Mouse (Mus musculus): ENCODE results near the gene Snx22. TPM values are rescaled to one million over a fixed set of nuclear protein-coding genes. Genes with fewer than 3 reads are reported as not detected.

Snx22 gene
- polyA plus RNA-seq, 1 experiment from 2014 or later: 6.9 TPM

DNA sequence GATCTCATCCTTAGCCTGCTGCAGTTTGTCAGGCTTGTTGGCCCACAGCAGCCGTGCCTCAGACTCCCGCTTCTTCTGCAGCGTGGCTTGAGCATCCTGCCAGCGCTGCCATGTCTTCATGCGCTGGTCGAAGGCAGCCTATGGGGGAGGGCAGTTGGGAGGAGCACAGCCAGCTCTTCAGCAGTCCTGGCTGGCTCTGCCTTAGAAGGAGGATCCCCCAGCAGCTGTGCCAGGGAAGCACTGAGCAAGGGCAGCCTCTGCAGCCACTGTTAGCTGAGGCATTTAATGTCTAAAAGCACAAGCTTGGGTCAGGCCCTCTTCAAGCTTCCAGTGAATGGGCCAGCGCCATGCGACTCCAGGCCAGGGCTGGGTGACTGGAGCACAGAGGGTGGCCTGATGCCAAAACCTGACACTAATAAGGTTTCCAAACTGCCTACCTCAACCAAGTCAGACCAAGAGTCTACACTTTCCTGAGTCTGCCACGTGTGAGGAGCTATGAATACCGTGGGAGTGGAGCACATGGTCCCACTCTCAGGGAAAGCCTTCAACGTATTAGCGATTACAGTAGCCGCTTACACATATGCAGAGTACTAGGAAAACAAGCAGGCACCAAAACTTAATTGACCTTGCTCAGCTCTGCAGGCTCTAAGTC, 21.2 kb upstream of the Snx22 start:
- no peak overlapping the region for H3K27ac ChIP-seq
- no peak overlapping the region for H3K4me2 ChIP-seq
- no peak for ATAC-seq (ENCODE audit: low FRiP score)
- H3K9me3 ChIP-seq: no peaks in the 10 kb centered on the region
- H3K4me3 ChIP-seq: no peak overlapping the region
- peaks cover 96% of the 10 kb centered on the region for H3K36me3 ChIP-seq
- no peak overlapping the region for H3K9ac ChIP-seq
- WGBS: 89% methylated on average over 13 of the region's 13 CpGs
- no peaks in the 10 kb centered on the region for H3K27me3 ChIP-seq
- H3K4me1 ChIP-seq (replicated peaks): no peaks in the 10 kb centered on the region

DNA sequence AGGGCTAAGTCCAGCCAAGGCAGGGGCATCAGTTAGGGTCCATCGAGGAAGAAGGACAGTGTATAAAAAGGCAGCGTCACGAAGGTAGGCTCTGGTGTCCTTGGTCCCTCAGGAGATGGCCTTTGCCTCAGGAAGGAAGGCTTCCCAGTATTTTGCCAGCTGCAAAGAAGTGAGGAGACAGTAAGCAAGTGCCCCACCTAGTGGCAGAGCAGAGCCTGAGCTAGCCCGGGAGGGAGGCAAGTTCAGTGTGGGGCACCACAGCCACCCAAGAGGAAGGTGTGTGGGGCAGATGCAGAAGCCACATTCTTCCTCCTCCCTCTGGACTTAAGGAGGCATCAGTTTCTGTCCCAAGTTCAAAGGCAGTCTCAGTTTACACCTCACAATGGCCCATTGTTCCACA, 18.9 kb upstream of the Snx22 start:
- 48% methylated on average over 4 of the region's 4 CpGs for WGBS
- H3K4me3 ChIP-seq: no peak overlapping the region

DNA sequence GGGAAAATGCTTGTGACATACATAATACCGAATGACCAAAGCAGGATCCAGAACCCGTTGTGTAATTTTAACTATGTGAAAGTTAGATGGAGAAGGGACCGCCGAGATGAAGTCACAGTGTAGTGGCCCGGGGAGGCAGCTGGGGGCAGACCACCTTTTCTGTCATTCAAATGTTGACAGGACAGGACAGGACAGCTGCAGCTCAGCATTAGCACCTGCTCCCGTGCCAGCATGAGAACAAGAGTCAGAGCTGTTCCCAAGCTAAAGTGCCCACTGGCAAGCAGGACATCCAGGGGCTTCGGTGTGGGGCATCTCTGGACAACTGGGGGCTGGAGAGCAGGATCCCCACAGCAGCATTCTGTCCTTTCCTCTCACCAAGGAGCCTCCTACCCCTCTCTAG, 17.5 kb upstream of the Snx22 start:
- no peak overlapping the region for H3K27ac ChIP-seq
- H3K9me3 ChIP-seq: no peaks in the 10 kb centered on the region
- H3K4me2 ChIP-seq: no peak overlapping the region
- no peaks in the 10 kb centered on the region for H3K27me3 ChIP-seq
- no peaks in the 10 kb centered on the region for H3K4me1 ChIP-seq (replicated peaks)
- WGBS: 96% methylated on average over 7 of the region's 7 CpGs
- H3K4me3 ChIP-seq: no peak overlapping the region
- no peak overlapping the region for H3K9ac ChIP-seq
- no peak for ATAC-seq (ENCODE audit: low FRiP score)
- H3K36me3 ChIP-seq: peaks cover 60% of the 10 kb centered on the region

More for the DNA sequence above, 18.9 kb upstream of the Snx22 start:
- no peak for ATAC-seq (ENCODE audit: low FRiP score)
- no peaks in the 10 kb centered on the region for H3K27me3 ChIP-seq
- H3K27ac ChIP-seq: no peak overlapping the region
- no peaks in the 10 kb centered on the region for H3K4me1 ChIP-seq (replicated peaks)
- no peaks in the 10 kb centered on the region for H3K9me3 ChIP-seq
- H3K4me2 ChIP-seq: no peak overlapping the region
- no peak overlapping the region for H3K9ac ChIP-seq
- peaks cover 73% of the 10 kb centered on the region for H3K36me3 ChIP-seq

DNA sequence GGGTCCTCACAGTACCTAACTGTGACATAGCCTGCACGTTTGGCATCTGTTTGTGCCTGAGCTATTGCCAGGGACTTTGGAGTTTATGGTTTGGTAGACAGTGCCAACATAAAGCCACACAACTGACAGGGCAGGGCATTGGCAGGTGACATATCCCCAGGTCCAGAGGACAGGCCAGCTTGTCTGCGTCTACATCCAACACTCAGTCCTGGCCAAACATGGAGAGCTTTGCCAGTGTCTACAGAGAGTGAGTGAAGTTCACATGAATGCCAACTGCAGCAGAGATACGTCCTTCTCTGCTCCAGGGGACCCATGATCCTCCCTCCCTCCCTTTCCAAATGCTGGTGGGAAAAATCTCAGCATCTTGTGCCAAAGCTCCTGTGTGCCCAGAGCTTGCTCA, 14.7 kb upstream of the Snx22 start:
- H3K9me3 ChIP-seq: no peaks in the 10 kb centered on the region
- no peak for ATAC-seq (ENCODE audit: low FRiP score)
- H3K9ac ChIP-seq: no peak overlapping the region
- 87% methylated on average over 3 of the region's 3 CpGs for WGBS
- H3K4me3 ChIP-seq: no peak overlapping the region
- peaks cover 32% of the 10 kb centered on the region for H3K36me3 ChIP-seq
- H3K27ac ChIP-seq: no peak overlapping the region
- no peaks in the 10 kb centered on the region for H3K27me3 ChIP-seq
- no peak overlapping the region for H3K4me2 ChIP-seq
- H3K4me1 ChIP-seq (replicated peaks): no peaks in the 10 kb centered on the region

DNA sequence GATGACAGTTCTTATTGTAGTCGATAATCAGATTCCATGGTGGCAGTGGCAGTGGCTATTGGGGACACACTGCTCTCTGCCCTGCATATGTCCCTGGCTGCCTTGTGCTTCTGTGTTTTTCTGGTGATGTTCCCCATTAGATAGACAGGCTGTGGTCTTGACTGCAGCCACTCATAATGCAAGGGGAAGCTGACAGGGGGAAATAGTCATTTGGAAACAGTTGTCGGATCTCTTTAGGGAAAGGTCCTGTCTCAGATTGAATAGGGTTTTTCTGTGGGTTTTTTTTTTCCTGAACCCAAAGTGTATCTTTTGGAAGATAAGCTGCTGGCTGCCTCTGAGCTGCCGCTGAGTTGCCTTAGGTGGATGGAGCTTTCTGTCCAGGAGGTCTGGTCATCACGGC, 12.5 kb upstream of the Snx22 start:
- no peak for ATAC-seq (ENCODE audit: low FRiP score)
- H3K9ac ChIP-seq: no peak overlapping the region
- H3K27me3 ChIP-seq: 0 out of 2 replicates have a peak, but pooled peaks cover 3% of the 10 kb centered on the region
- no peak overlapping the region for H3K27ac ChIP-seq
- H3K4me1 ChIP-seq (replicated peaks): peaks cover 7% of the 10 kb centered on the region
- H3K9me3 ChIP-seq: no peaks in the 10 kb centered on the region
- H3K4me2 ChIP-seq: no peak overlapping the region
- H3K36me3 ChIP-seq: peaks cover 11% of the 10 kb centered on the region
- 85% methylated on average over 4 of the region's 4 CpGs for WGBS
- H3K4me3 ChIP-seq: no peak overlapping the region

DNA sequence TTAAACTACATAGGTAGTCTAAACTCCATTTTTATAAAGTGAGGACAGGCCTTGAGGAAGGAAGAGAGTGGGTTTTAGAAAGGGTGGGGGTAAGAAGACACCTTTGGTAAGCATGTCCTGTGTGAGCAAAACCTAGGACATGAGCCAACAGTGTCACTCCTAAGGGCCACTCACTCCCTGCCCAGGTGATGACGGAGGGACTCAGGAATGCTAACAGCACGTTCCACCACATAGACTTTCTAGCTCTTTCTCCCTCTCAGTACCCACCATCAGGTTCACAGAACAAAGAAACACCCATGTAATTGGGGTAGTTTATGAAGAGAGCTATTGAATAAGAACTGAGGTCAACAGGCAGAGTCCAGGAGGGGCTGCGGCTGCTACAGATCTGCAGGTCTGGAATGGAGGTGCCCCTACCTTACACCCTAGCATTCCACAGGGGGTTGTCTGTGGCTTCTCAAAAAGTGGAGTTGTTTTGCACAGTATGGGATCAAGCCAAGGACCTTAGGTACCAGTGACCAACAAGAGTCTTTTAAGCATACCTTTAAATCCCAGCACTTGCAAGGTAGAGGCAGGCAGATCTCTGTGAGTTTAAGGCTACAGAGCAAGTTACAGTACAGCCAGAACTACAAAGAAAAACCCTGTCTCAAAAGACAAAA, 11.4 kb upstream of the Snx22 start:
- Histone ChIP-seq H3K4me2 (no peak overlapping the region), H3K4me1 (replicated peaks) (peaks cover 7% of the 10 kb centered on the region), H3K4me3 (no peak overlapping the region), H3K27me3 (0 out of 2 replicates have a peak, but pooled peaks cover 3% of the 10 kb centered on the region), H3K9ac (no peak overlapping the region), H3K9me3 (no peaks in the 10 kb centered on the region), H3K27ac (no peak overlapping the region), H3K36me3 (0 out of 2 replicates have a peak, but pooled peaks cover under 1% of the 10 kb centered on the region)
- WGBS: 77% methylated on average over 3 of the region's 3 CpGs
- ATAC-seq (ENCODE audit: low FRiP score): no peak

DNA sequence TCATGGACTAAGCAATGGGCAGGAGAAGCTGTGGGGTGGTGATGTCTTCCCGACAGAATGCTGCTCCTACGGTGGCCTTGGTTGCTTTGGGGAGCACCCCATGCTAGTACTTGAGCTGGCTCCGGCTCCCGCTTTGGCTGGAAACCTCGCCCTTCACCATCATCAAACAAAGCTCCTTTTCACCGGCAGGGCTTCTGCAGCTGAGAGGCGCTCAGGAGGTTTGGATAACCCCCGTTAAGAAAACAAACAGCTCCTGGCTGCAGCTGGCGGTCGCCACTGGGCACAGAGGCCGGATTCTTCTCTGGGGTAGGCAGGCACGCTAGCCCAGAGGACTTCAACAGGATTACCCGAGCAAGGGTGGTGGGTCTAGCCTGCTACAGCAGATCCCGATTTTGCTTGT, 9.0 kb upstream of the Snx22 start:
- Histone ChIP-seq H3K36me3 (no peaks in the 10 kb centered on the region), H3K4me3 (no peak overlapping the region), H3K9me3 (no peaks in the 10 kb centered on the region), H3K27ac (no peak overlapping the region; the same call in 1 of the 2 replicates), H3K27me3 (0 out of 2 replicates have a peak, but pooled peaks cover 5% of the 10 kb centered on the region), H3K9ac (peak overlapping the region; percentile 29; the same call in 1 of the 2 replicates), H3K4me2 (peak overlapping the region; percentile 30; the same call in 1 of the 2 replicates), H3K4me1 (replicated peaks) (peaks cover 7% of the 10 kb centered on the region)
- 15% methylated on average over 14 of the region's 14 CpGs for WGBS
- ATAC-seq (ENCODE audit: low FRiP score): no peak

DNA sequence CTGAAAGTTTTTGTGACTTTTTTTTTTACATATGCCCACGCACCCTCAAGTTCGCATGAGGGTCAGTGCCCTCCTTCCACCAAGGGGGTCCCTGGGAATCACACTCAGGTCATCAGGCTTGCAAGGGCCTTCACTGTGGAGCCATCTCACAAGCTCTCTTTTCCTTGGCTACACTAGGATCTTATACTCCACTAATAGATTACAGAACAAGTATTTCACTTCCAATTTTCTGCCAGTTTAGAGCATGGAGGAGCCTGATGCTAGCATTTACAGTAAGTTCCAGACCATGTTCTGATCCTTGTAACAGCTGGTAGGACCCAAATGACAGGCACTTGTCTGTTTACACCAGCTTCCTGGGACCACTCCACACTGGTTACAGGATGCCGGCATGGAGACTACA, 8.6 kb upstream of the Snx22 start:
- peak overlapping the region; percentile 29; the same call in 1 of the 2 replicates for H3K9ac ChIP-seq
- 0 out of 2 replicates have a peak, but pooled peaks cover 5% of the 10 kb centered on the region for H3K27me3 ChIP-seq
- H3K27ac ChIP-seq: no peak overlapping the region; the same call in 1 of the 2 replicates
- no peak overlapping the region for H3K4me3 ChIP-seq
- H3K36me3 ChIP-seq: no peaks in the 10 kb centered on the region
- 71% methylated on average over 3 of the region's 3 CpGs for WGBS
- peak overlapping the region; percentile 30; the same call in 1 of the 2 replicates for H3K4me2 ChIP-seq
- no peak for ATAC-seq (ENCODE audit: low FRiP score)
- peaks cover 7% of the 10 kb centered on the region for H3K4me1 ChIP-seq (replicated peaks)
- no peaks in the 10 kb centered on the region for H3K9me3 ChIP-seq

DNA sequence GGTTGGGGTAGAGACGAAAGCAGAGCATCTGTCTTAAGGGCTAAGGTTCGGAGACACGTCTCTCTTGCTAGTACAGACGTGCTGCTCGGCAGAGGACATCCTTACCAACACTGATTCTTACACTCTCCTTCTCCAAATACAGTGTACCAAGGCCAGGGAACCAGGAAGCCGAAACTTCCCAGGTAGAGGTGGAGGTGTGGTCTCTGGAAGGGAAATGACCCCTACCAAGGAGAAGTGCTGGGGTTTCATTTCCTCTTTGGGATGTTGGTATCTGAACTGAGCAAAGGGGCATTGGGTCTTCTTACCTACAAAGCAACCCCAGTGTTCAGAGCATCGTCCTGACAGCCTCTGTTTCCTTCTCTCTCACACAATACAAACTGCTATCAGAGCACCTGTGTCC, 3.2 kb upstream of the Snx22 start:
- H3K4me3 ChIP-seq: no peak overlapping the region
- no peak overlapping the region for H3K4me2 ChIP-seq
- H3K36me3 ChIP-seq: 0 out of 2 replicates have a peak, but pooled peaks cover under 1% of the 10 kb centered on the region
- 90% methylated on average over 7 of the region's 7 CpGs for WGBS
- no peaks in the 10 kb centered on the region for H3K9me3 ChIP-seq
- H3K27ac ChIP-seq: no peak overlapping the region
- ATAC-seq (ENCODE audit: low FRiP score): no peak
- H3K4me1 ChIP-seq (replicated peaks): peaks cover 15% of the 10 kb centered on the region
- H3K9ac ChIP-seq: no peak overlapping the region
- peaks cover 36% of the 10 kb centered on the region for H3K27me3 ChIP-seq

DNA sequence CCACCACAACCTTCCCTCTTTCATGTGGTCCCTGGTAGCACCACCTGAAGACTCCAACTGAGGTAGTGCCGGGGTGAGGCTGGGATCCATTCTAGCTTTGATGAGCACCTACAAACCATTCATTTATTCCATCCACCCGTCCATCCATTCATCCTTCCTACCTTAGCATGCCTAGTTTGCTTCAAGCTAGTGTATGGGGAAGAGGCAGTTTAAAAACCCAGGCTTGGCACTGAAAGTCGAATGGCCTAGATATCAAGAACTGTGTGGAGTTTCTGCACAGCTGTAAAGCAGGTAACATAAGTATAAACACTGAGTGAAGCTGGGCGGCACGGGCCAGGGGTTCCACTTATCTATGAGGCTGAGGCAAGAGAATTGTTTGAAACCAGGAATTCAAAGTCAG, 632 bp upstream of the Snx22 start:
- no peak for ATAC-seq (ENCODE audit: low FRiP score)
- Histone ChIP-seq H3K4me1 (replicated peaks) (peaks cover 20% of the 10 kb centered on the region), H3K4me3 (no peak overlapping the region), H3K9ac (no peak overlapping the region), H3K4me2 (no peak overlapping the region), H3K27me3 (peaks cover 55% of the 10 kb centered on the region), H3K9me3 (no peaks in the 10 kb centered on the region), H3K27ac (no peak overlapping the region), H3K36me3 (peaks cover 27% of the 10 kb centered on the region)
- WGBS: 92% methylated on average over 5 of the region's 5 CpGs

DNA sequence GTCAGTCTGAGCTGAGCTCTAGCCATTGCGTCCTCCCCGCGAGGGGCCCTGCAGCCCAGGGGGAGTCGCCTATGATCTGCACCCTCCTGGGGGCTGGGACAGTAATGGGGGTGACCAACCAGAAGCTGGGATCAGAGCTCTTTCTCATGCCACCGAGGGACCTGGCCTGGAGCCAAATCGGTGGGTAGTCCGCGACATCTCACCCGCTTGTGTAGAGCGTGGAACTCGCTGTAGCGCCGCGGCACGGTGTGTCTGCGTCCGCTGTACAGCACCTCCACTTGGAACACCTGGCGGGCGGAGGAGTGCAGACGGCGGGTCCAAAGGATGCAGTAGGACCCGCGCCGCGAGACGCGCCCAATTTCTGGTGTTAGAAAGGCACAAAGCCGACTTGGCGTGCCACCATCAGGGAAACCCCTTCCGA, 538 bp downstream of the Snx22 start:
- H3K4me3 ChIP-seq: peak overlapping the region; percentile 52
- H3K4me2 ChIP-seq: peak overlapping the region; percentile 75
- 2% methylated on average over 30 of the region's 30 CpGs for WGBS
- peak; percentile 65 for ATAC-seq (ENCODE audit: low FRiP score)
- H3K4me1 ChIP-seq (replicated peaks): peaks cover 20% of the 10 kb centered on the region
- H3K27me3 ChIP-seq: peaks cover 55% of the 10 kb centered on the region
- H3K36me3 ChIP-seq: peaks cover 35% of the 10 kb centered on the region
- no peaks in the 10 kb centered on the region for H3K9me3 ChIP-seq
- H3K27ac ChIP-seq: no peak overlapping the region
- peak overlapping the region; percentile 78 for H3K9ac ChIP-seq

DNA sequence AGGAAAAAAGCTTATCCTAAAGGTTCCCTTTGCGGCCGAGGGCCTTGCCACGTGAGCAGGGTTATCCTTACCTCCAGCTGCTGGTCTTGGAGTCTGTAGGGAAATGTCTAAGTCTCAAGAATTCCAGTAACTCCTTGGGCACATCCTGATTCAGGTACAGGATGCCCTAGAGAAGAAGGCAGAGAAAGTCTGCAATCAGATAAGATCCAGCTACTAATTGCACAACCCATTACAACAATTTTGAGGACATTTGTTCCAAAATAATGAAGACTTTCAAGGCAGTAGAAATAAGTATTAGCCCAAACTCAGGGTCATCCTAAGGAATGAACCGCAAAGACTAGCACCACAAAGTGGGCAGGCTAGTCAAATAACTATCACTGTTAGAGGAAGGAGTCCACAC, 1.5 kb downstream of the Snx22 start:
- Histone ChIP-seq H3K4me2 (no peak overlapping the region), H3K4me3 (no peak overlapping the region), H3K27ac (no peak overlapping the region), H3K9ac (no peak overlapping the region), H3K9me3 (no peaks in the 10 kb centered on the region), H3K36me3 (peaks cover 44% of the 10 kb centered on the region), H3K4me1 (replicated peaks) (peaks cover 20% of the 10 kb centered on the region), H3K27me3 (peaks cover 55% of the 10 kb centered on the region)
- no peak for ATAC-seq (ENCODE audit: low FRiP score)
- WGBS: 67% methylated on average over 4 of the region's 4 CpGs

DNA sequence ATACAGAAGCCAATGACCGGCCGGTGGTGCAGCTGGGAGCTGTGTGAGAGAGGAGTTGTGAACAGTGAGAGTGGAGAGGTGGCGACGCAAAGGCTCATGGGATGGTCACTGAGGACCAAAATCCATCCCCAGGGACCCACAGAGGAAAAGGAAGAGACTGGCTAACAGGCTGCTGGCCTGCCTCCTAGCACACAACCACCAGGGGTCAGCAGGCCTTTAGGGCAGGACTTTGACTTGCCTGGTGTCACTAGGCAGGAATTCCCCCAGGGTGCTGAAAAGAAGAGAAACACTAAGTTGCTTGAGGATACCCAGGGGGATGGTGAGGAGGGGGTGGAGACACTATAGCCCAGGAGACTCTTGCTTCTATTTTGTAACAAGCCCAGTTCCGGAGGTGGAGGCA, 2.0 kb downstream of the Snx22 start:
- peaks cover 20% of the 10 kb centered on the region for H3K4me1 ChIP-seq (replicated peaks)

More for the DNA sequence above, 2.0 kb downstream of the Snx22 start:
- H3K4me2 ChIP-seq: no peak overlapping the region
- H3K4me3 ChIP-seq: no peak overlapping the region
- WGBS: 26% methylated on average over 5 of the region's 5 CpGs
- peaks cover 55% of the 10 kb centered on the region for H3K27me3 ChIP-seq
- ATAC-seq (ENCODE audit: low FRiP score): no peak
- H3K27ac ChIP-seq: no peak overlapping the region
- no peaks in the 10 kb centered on the region for H3K9me3 ChIP-seq
- no peak overlapping the region for H3K9ac ChIP-seq
- peaks cover 49% of the 10 kb centered on the region for H3K36me3 ChIP-seq
